Mouse (Mus musculus) cortical plate, adult 2 months (tissue): ENCODE results near the gene Armc5.

ENCODE experiments used
- CTCF ChIP-seq: fragments of 200-500 bp; IDR thresholded peaks from 2 replicates; pipeline ENCODE4 v1.5.1; 2011; ENCODE audit warnings: mild to moderate bottlenecking, control low read depth, low read length; ENCODE audit not compliant: insufficient read depth; ENCODE audit errors: extremely low read depth
- POLR2A ChIP-seq: fragments of 200-500 bp; IDR thresholded peaks from 2 replicates; pipeline ENCODE4 v1.6.1; 2011; ENCODE audit warnings: mild to moderate bottlenecking, low read length, control low read depth; ENCODE audit not compliant: insufficient read depth; ENCODE audit errors: extremely low read depth

DNA sequence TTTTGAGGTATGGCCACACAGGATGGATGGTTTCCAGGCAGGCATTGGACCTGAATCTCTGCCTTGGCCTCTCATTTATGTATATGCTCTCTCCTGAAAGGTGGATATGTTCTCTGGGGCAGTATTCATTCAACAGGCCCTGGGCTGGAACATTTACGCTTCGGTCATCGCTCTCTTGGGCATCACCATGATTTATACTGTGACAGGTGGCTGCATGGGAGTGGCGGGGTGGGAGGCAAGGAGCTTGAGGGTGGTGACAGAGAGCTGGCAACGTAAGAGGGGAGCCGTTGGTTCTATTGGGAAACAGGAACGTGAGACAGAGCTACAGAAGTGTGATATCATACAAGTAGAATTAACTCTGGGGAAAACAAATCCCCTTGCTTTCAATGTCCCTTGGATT lies 30.7 kb downstream of the Armc5 start:
- no peak for TF ChIP-seq CTCF
- TF ChIP-seq POLR2A: no peak
